Mouse (Mus musculus): Measurements from ENCODE around the gene Lama4. TPM values are rescaled to one million over a fixed set of nuclear protein-coding genes. Genes with fewer than 3 reads are reported as not detected.

Gene Lama4
- polyA plus RNA-seq, 1 experiment from 2014 or later = 29.5 TPM

DNA sequence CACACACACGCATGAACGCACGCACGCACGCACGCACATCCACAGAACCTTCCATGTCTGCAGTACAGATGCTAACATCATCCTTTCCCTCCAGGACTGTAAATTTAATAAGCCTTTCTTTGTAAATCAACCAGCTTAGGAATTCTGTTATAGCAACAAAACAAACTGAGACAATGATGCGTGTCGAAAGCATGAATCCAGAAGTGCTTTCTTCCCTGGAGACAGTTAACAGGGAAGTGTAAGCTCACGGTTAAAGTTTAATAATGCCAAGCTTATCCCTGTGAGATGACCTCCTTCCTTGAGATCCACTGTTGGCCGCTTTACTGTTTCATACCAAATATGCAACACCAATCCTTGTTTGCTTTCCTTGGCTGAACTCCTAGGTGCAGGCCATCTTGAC, 133.4 kb downstream of the Lama4 start:
- Histone ChIP-seq H3K9me3 (replicated peaks) (no peaks in the 10 kb centered on the region), H3K36me3 (peaks cover 56% of the 10 kb centered on the region), H3K4me3 (no peak overlapping the region), H3K4me1 (no peaks in the 10 kb centered on the region), H3K27ac (no peak overlapping the region), H3K27me3 (ENCODE audit: low read depth, poor library complexity, severe bottlenecking) (no peaks in the 10 kb centered on the region)
- 96% methylated on average over 10 of the region's 10 CpGs for WGBS
- DNase-seq (ENCODE audit: low spot score) = no peak

DNA sequence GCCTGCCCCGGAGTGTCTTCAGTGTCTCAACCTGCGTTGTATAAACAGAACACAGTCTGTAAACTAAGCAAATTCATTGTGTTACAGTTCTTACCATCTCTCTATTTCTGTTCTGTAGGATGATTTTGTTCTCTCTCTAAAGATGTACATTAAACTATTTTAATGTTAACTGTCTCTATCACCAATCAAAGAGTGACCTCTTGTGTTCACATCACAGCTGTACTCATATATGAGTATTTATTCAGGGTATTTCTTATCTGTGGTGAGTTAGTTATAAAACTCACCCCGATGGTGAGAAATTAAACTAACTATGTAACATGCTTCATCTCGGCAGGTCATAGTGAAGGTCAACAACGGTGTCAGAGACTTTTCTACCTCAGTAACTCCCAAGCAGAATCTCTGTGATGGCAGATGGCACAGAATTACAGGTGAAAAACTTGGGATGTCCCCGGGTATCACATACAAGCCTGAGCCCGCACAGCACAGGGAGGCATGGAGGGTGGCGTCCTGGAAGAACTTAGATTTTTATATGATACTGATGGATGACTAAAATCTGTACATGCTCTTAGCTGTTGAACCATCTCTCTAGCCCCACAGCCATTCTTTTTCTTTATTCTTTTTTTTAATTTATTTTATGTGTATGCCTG, 139.6 kb downstream of the Lama4 start:
- no peak overlapping the region for H3K27ac ChIP-seq
- H3K4me1 ChIP-seq = peaks cover 3% of the 10 kb centered on the region; the same call in 1 of the 2 replicates
- H3K4me3 ChIP-seq = no peak overlapping the region
- H3K9me3 ChIP-seq (replicated peaks) = no peaks in the 10 kb centered on the region
- no peaks in the 10 kb centered on the region for H3K27me3 ChIP-seq (ENCODE audit: low read depth, poor library complexity, severe bottlenecking)
- WGBS = 94% methylated on average over 8 of the region's 8 CpGs
- no peak for DNase-seq (ENCODE audit: low spot score)
- peaks cover 24% of the 10 kb centered on the region for H3K36me3 ChIP-seq

DNA sequence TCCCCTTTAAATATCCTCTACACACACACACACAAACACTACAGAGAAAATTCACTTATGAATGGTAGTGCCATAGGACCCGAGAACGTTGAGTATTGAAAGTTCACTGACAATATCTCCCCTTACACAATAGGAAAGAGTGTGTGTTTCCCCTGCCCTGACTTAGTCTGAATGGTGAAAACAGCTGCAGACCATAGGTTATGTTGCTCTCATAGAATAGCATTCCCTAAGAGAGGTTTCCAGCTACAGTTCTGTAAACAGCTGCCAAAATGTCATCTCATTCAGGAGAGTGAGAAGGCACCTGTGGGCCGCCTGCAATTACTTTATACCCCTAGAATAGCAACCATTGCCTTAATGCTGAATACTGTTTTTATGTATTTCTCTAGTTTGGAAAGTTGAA, 141.1 kb downstream of the Lama4 start:
- Histone ChIP-seq H3K4me1 (peaks cover 3% of the 10 kb centered on the region; the same call in 1 of the 2 replicates), H3K9me3 (replicated peaks) (no peaks in the 10 kb centered on the region), H3K27ac (no peak overlapping the region), H3K27me3 (ENCODE audit: low read depth, poor library complexity, severe bottlenecking) (no peaks in the 10 kb centered on the region), H3K4me3 (no peak overlapping the region), H3K36me3 (peaks cover 26% of the 10 kb centered on the region)
- 73% methylated on average over 3 of the region's 3 CpGs for WGBS
- DNase-seq (ENCODE audit: low spot score) = no peak

DNA sequence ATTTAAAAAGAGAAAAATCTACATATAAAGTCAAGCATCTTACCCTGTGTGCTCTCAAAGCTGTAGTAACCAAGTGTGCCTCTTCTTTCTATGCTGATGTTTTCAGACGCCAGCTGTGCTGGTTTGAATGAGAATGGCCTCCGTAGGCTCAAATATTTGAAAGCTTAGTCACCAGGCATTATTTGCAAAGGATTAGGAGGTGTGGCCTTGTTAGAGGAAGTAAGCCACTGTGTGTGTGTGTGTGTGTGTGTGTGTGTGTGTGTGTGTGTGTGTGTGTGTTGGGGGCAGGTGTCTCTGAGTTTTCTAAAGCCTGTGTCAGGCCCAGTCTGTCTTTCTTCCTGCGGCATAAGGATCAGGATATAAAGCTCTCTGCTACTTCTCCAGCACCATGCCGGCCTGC, 141.6 kb downstream of the Lama4 start:
- Histone ChIP-seq H3K27me3 (ENCODE audit: low read depth, poor library complexity, severe bottlenecking) (no peaks in the 10 kb centered on the region), H3K27ac (no peak overlapping the region), H3K36me3 (peaks cover 25% of the 10 kb centered on the region), H3K4me1 (peaks cover 3% of the 10 kb centered on the region; the same call in 1 of the 2 replicates), H3K4me3 (no peak overlapping the region), H3K9me3 (replicated peaks) (no peaks in the 10 kb centered on the region)
- 75% methylated on average over 4 of the region's 4 CpGs for WGBS
- no peak for DNase-seq (ENCODE audit: low spot score)

DNA sequence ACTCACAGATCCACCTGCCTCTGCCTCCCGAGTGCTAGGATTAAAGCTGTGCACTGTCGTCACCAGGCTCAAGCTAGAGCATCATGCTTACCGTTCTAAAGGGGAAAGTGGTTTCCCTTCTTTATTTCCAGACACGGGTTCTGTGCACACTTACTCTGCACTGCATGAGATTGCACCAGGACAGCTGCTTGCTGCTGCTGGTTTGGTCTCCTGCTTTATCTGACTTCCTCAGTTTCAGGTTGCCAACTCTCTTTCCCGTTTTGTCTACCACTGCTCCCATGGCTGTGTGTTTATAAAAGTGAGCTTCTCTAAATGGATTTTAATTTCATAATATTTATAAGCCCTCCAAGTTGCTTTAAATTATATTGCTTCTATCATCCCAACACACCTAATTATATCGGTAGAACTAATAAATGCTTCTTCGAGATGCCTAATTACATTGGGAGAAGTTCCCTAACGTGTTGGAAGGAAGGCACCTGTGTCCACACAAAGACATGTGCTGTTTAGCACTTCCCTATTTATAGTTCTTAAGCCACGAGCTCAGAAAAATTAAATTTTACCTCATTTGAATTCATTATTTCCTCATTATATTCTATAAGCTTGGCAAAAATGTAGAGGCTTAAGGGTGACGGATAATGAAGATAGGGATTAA, 143.6 kb downstream of the Lama4 start:
- WGBS = 84% methylated on average over 10 of the region's 10 CpGs
- no peak for DNase-seq (ENCODE audit: low spot score)
- no peaks in the 10 kb centered on the region for H3K27me3 ChIP-seq (ENCODE audit: low read depth, poor library complexity, severe bottlenecking)
- peaks cover 15% of the 10 kb centered on the region for H3K36me3 ChIP-seq
- H3K27ac ChIP-seq = no peak overlapping the region
- H3K9me3 ChIP-seq (replicated peaks) = no peaks in the 10 kb centered on the region
- H3K4me3 ChIP-seq = no peak overlapping the region
- peaks cover 3% of the 10 kb centered on the region; the same call in 1 of the 2 replicates for H3K4me1 ChIP-seq

DNA sequence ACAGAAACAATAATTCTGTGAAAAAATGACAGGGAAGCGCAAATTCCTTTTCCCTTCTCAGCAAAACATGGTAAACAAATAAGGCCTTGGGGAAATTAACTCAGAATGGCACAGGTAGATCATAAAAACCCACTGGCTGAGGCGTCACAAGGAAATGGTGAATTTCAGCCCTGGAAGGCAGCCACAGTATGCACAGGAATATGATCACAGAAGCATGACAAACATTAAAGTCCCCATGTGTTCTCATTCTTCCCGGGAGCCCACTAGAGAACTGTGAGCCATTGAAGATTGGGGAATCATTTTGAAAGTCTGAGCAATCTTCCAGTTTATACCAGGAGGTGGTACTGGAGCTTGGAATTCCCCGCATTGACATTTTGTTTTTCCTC, 144.2 kb downstream of the Lama4 start:
- peaks cover 15% of the 10 kb centered on the region for H3K36me3 ChIP-seq
- no peak overlapping the region for H3K27ac ChIP-seq
- H3K27me3 ChIP-seq (ENCODE audit: low read depth, poor library complexity, severe bottlenecking) = no peaks in the 10 kb centered on the region
- no peaks in the 10 kb centered on the region for H3K9me3 ChIP-seq (replicated peaks)
- DNase-seq (ENCODE audit: low spot score) = no peak
- H3K4me3 ChIP-seq = no peak overlapping the region
- 64% methylated on average over 4 of the region's 4 CpGs for WGBS
- H3K4me1 ChIP-seq = peaks cover 3% of the 10 kb centered on the region; the same call in 1 of the 2 replicates

DNA sequence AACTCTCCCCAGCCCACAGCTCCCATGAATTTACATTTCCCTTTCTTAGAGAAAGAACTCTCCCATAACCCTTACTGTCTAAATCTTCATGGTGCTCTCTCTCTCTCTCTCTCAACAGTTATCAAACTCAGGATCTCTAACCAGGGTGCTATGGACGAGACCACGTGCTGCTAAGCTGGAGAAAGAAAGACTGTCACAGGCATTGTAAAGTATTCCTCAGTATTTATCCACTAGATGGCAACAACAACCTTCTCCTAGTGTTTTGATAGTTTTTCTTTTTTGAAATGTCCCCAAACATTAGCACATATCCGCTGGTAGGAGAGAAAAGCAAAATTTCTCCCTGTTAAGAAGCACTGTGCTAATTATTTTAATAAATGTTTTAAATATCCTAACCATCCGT, 156.1 kb downstream of the Lama4 start:
- no peak overlapping the region for H3K27ac ChIP-seq
- H3K4me1 ChIP-seq = no peaks in the 10 kb centered on the region
- 42% methylated on average over 4 of the region's 4 CpGs for WGBS
- no peaks in the 10 kb centered on the region for H3K36me3 ChIP-seq
- no peaks in the 10 kb centered on the region for H3K27me3 ChIP-seq (ENCODE audit: low read depth, poor library complexity, severe bottlenecking)
- no peak for DNase-seq (ENCODE audit: low spot score)
- H3K4me3 ChIP-seq = no peak overlapping the region
- H3K9me3 ChIP-seq (replicated peaks) = no peaks in the 10 kb centered on the region

DNA sequence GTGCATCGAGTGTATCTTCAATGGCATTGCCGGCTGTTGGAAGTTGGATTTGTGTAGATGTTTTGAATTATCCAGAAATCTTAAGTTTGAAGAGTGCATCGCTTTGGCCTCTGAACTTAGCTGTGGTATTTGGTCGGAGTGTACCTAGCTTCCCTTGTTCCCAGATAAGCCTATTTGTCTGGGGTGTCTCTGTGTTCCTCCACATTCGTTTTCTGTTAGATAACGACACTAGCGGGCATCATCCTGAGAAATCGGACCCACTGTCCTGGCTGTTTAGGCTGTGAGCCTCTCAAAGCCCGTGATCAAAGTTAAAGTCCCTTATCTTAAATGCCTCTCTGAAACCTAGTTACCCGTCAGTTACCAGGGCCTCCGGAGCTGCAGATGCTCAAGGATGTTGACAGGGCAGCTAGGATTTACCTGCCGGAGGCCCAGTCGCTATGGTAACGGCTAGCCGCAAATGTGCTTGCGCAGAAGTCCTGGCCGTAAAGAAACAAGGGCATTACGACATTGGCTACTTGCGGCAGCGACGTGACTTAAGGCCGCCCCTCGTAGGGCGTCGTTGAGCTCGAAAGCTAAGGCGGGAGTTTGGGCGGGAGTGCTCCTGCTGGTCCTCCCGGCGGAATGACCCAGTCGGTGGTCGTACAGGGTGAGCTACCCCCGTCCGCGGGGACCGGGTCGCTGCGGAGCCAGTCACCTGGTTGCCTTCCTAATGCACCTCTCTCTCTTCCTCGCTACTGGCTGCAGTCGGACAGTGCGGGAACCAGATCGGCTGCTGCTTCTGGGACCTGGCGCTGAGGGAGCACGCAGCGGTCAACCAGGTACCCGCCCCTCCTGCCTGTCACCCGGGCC, 168.4 kb downstream of the Lama4 start, which contains the start of the genes Fam229b and Tube1:
TSS of gene Fam229b (minus strand) at position 453 of the 849 bp plus-strand sequence.
TSS of gene Tube1 (plus strand) at position 515 of the 849 bp plus-strand sequence.
- Histone ChIP-seq H3K4me3 (peak within 1 kb of the TSS; percentile 72), H3K27me3 (ENCODE audit: low read depth, poor library complexity, severe bottlenecking) (no peaks in the 10 kb centered on the region), H3K9me3 (replicated peaks) (no peaks in the 10 kb centered on the region), H3K4me1 (peaks cover 12% of the 10 kb centered on the region), H3K27ac (peak within 1 kb of the TSS; percentile 88), H3K36me3 (peaks cover 28% of the 10 kb centered on the region)
- 5% methylated on average over 47 of the region's 47 CpGs for WGBS
- DNase-seq (ENCODE audit: low spot score) = peak; percentile 88

DNA sequence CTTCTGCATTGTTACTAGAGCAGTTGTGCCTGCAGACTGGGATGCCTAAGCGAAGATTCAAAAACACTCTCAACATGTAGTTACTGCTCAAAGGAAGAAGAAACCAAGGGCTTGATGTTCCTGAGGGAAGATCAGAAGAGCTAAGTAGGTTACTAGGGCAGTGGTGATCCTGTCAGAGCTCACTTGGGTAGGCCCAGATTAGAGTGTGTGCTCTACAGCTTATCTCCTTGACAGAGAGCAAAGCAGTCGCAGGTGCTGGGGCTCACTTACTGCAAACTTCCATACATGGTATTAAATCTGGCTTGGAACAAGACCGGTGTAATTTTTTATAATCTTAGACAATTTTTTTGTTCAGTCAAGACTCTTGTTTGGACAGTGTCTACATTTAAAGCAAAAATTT, 172.5 kb downstream of the Lama4 start:
- H3K9me3 ChIP-seq (replicated peaks) = no peaks in the 10 kb centered on the region
- H3K36me3 ChIP-seq = peaks cover 66% of the 10 kb centered on the region
- WGBS = 96% methylated on average over 3 of the region's 3 CpGs
- no peak overlapping the region for H3K4me3 ChIP-seq
- no peaks in the 10 kb centered on the region for H3K27me3 ChIP-seq (ENCODE audit: low read depth, poor library complexity, severe bottlenecking)
- peaks cover 12% of the 10 kb centered on the region for H3K4me1 ChIP-seq
- DNase-seq (ENCODE audit: low spot score) = no peak
- no peak overlapping the region for H3K27ac ChIP-seq

DNA sequence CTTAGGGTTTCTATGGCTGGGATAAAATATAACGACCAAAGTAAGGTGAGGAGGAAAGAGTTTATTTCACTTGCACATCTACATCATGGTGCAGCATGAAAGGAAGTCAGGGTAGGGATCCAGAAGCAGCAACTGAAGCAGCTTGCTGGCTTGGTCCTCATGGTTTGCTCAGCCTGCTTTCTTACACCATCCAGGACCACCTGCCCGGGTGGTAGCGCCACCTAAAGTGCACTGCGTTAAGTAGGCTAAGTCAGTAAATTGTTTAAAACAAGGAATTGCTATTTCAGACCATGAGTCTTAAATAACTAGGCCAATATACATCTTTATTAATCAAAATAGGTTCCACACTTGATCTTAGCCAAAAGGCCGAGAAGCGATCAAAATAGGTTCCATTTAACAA, 173.4 kb downstream of the Lama4 start:
- Histone ChIP-seq H3K27me3 (ENCODE audit: low read depth, poor library complexity, severe bottlenecking) (no peaks in the 10 kb centered on the region), H3K27ac (no peak overlapping the region), H3K4me1 (peaks cover 12% of the 10 kb centered on the region), H3K36me3 (peaks cover 76% of the 10 kb centered on the region), H3K4me3 (no peak overlapping the region), H3K9me3 (replicated peaks) (no peaks in the 10 kb centered on the region)
- no peak for DNase-seq (ENCODE audit: low spot score)
- 88% methylated on average over 6 of the region's 6 CpGs for WGBS

DNA sequence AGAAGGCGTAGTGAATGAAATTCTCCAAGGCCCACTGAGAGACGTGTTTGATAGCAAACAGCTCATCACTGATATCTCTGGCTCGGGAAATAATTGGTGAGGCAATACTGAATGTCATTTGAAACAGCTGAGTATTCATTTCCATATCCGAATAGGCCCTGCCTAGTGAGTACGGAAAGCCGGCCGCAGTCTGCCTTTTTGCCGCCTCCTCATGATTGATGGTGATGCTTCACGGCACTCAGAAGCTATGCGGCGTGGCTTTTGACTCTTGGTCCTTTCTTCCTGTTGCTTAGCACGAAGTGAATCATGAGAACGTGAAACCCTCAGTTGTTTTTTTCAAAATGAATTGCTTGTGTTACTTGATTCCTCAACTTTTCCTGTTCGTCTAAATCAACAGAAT, 175.5 kb downstream of the Lama4 start:
- Histone ChIP-seq H3K4me3 (no peak overlapping the region), H3K27ac (no peak overlapping the region), H3K9me3 (replicated peaks) (no peaks in the 10 kb centered on the region), H3K27me3 (ENCODE audit: low read depth, poor library complexity, severe bottlenecking) (no peaks in the 10 kb centered on the region), H3K36me3 (peaks cover 95% of the 10 kb centered on the region), H3K4me1 (no peaks in the 10 kb centered on the region)
- no peak for DNase-seq (ENCODE audit: low spot score)
- 79% methylated on average over 14 of the region's 14 CpGs for WGBS

DNA sequence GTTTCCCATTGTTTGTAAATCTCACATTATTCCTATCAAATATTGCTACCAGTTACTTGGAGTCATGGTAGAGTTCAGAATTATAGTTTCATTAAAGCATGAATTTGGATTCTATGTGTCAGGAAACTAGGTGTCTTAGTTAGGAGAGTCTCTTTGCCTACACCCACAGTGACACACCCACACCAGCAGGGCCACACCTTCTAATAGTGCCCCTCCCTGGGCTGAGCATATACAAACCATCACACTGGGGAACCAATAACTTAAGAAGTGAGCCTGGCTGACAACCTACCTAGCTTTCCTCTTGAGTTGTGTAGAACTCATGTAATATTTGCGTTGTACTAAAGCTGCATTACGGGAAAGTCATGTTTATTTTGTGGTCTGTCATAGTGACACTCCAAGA, 176.1 kb downstream of the Lama4 start:
- WGBS = 95% methylated on average over 2 of the region's 2 CpGs
- peaks cover 97% of the 10 kb centered on the region for H3K36me3 ChIP-seq
- no peak overlapping the region for H3K27ac ChIP-seq
- H3K4me1 ChIP-seq = no peaks in the 10 kb centered on the region
- H3K4me3 ChIP-seq = no peak overlapping the region
- H3K9me3 ChIP-seq (replicated peaks) = no peaks in the 10 kb centered on the region
- DNase-seq (ENCODE audit: low spot score) = no peak
- H3K27me3 ChIP-seq (ENCODE audit: low read depth, poor library complexity, severe bottlenecking) = no peaks in the 10 kb centered on the region

DNA sequence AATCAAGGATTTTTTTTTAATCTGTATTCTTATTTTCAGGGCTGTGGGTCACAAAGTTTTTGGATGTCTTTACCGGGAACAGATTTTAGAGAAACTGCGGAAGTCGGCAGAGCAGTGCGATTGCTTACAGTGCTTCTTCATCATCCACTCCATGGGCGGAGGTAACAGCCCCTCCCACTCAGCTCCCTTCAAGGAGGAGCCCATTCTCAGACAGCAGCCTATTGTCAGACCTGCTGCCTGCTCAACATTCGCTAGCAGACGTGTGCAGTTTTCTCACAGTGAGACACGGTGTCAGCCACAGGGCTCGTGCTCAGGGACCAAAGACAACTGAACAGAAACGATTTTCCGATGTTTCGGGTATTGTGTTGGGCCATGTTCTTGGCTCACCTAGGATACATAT, 176.9 kb downstream of the Lama4 start:
- 89% methylated on average over 12 of the region's 12 CpGs for WGBS
- no peak overlapping the region for H3K4me3 ChIP-seq
- H3K36me3 ChIP-seq = peaks cover 97% of the 10 kb centered on the region

More for the DNA sequence above, 176.9 kb downstream of the Lama4 start:
- H3K27me3 ChIP-seq (ENCODE audit: low read depth, poor library complexity, severe bottlenecking) = no peaks in the 10 kb centered on the region
- no peak for DNase-seq (ENCODE audit: low spot score)
- H3K4me1 ChIP-seq = no peaks in the 10 kb centered on the region
- H3K9me3 ChIP-seq (replicated peaks) = no peaks in the 10 kb centered on the region
- H3K27ac ChIP-seq = no peak overlapping the region
